Mouse (Mus musculus) left cerebral cortex, adult 8-10 months (tissue): ENCODE data around the gene Qrich2. TPM values are rescaled to one million over a fixed set of nuclear protein-coding genes. Genes with fewer than 3 reads are reported as not detected.
"Not testable (repeated sequence)": the region's sequence is repeated elsewhere in the genome, so short reads cannot be mapped to it uniquely, and the experiment has no call there.

Experiments used
- DNase-seq, 2 experiments: peaks; one replicate each; pipeline ENCODE4 v3.0.0; 2022; ENCODE audit warnings: low spot score in 2 of 2
- total RNA-seq, 4 experiments: library from RNA; stranded (reverse); gene quantifications; 2 replicates each; pipeline ENCODE4 v1.2.4; 2022

Gene Qrich2
- total RNA-seq, 4 experiments from 2014 or later, result not detected

DNA sequence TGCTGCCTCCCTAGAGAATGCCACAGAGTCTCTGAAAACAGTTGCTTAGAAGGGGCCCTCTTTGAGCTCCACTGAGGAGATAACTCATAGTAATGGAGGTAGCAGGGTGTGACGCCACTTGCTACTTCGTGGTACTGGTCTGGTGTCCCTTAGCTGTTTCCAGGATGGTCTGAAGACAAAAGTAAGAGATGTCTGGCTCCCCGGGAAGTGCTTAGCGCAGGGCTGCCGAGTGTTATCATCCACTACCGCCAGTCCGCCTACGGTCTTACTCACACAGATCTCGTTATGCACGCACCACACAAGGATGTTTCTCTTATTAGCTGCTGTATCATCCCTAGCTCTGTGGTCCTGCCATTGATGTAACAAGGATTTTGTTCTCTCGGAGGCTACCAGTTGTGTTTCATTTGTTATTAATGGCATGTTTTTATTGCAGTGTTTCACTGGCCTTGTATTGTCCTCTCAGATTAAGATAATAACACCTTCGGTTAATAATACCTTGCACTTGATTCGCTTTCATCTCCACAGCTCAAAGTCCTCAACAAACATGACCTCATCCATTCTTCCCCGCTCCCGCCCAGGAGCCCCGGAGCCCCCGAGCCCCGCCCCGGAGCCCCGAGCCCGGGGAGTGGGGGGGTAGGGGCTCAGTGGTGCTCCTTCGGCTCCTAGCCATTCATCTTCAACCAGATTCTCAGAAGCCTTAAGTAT is 35.2 kb downstream of the Qrich2 start:
- no peak for DNase-seq

- no peak for DNase-seq
Observed at GRCm38 (mm10) chr11:116429862-116430613, 36.0 kb downstream of the Qrich2 start.

DNA sequence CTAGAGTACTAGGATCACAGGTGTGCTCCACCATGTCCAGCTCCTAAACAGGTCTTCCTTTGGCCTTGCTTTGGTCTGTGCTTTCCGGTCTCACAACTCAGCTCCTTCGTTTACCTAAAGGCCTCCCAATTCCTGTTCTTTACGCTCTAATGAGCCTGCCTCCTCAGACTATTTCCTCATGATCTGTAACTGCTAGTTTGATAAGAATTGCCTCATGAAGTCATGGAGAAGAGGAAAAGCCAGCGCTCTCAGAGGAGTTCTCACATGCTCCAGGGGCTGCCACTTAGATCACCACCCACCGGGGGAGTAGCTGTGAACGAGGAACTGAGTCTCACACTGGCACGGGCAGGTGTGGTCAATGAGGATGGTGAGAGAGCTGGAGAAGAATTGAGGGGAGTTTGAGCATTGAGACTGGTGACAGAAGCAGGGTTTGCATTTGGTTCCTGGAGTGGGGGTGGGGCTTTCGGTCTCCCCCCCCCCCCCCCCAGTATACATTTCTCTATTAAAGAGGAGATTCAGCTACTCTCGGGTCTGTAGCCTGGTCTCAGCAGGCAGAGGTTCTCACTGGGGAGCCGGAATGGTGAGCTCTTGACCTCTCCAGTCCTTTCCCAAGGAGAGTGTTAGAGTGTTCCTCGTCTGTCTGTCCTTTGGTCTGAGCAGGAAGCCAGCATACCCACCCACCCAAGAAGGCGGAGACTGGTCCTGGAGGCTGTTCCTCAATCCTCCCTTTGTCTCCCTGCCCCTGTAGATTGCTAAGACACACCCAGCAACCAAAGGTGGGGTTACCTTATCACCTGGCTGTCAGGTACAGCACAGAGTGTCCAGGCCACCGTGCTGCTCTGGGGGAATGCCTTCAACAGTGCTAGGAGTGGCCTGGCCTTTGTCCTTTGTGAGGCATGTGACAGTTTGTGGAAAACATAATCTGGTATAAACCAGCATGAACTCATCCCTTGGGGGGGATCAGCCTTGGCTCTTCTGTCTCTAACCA is 36.9 kb downstream of the Qrich2 start:
- DNase-seq, result no peak

DNA sequence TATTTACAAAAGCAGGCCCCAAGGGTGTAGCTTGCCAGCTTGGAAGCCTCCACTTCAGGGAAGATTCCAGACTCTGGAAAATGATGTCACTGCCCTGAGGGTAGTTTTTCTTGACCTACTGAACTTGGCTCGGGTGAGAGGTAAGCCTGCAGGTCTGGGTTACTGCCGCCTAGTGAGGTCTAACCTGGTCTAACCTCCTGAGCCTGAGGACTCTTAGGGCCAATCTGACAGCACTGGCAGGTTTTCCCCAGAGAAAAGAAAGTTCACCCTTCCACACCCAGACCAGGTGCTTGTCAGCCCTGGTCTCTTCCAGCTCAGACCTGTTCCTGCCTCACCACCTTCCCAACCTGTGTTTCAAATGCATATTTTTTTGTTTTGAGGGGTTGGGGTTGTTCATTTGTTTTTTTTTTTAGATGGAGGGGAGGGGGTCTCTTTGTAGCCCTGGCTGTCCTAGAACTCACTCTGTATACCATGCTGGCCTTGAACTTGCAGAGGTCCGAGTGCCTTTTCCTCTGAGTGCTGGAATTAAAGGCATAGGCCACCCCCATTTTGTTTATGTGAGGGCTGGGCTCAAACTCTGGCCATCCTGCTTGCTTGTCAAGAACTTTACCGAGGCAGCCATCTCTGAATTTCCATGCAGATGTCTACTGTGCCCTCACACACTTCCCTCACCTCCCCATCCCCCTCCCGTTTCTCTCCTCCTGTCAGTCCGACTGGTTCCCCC is 39.0 kb downstream of the Qrich2 start:
- no peak for DNase-seq

GRCm38 (mm10) chr11:116426328-116426727 is 39.7 kb downstream of the Qrich2 start:
- not testable (repeated sequence) for DNase-seq

- no peak for DNase-seq
Observed at GRCm38 (mm10) chr11:116424621-116425407, 41.2 kb downstream of the Qrich2 start.

- DNase-seq, result no peak
Observed at GRCm38 (mm10) chr11:116423782-116424620, 42.0 kb downstream of the Qrich2 start.

DNA sequence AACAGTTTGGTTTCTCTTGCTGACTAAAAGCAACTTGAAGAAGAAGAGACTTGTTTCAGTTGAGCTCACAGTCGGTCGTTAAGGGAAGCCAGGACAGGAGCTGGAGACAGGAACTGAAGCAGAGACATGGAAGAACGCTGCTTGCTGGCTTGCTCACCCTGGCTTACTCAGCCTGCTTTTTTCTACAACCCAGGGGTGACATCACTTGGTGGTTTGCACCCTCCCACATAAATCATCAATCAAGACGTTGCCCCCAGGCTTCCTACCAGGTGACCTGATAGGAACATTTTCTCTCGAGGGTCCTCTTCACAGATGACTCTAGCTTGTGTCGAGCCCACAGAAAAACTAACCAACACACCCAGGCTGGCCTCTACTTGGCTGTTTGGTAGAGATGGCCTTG is 42.8 kb downstream of the Qrich2 start:
- no peak for DNase-seq

DNA sequence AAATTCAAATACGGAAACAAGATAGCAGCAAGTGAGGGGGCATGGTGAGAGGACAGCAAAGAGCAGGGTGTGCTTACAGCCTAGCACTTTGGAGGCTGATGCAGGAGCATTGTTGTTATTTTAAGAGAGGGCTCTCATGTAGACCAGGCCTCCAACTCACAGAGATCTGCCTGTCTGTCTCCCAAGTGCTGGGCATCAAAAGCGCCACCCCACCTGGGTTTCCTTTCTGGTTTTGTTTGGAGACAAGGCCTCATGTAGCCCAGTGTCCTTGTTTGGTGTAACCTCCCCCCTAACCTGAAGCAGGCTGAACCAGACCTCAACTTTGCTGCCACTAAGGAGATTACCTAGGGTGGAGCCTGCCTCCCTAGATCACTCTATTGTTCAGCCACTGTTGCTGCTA is 43.5 kb downstream of the Qrich2 start:
- no peak for DNase-seq

GRCm38 (mm10) chr11:116421102-116421501 is 44.9 kb downstream of the Qrich2 start:
- no peak for DNase-seq

DNA sequence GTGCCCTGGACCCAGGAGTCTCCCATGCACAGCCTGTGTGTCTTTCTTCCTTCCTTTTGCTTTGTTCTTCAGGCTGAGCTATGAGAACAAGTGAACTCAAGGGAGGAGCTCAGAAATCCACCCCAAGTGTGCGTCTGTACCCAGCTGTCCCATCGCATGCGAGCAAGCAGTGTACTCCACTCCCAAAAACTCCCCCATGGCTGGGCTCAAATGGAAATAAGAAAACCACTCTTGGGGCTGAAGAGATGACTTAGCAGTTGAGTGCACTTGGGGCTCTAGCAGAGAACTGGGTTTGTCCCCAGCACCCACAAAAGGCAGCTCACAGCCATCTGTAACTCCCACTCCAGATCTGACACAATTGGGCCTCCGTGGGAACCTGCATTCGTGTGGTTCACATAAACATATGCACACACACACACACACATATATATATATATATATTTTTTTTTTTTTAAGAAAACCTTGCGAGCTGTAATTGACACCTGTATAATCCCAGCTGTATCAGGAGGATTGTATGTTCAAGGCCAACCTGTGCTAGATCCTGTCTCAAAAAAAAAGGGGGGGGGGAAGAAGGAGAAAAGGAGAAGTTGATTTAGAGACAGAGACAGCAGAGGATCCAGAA is 47.1 kb downstream of the Qrich2 start:
- no peak for DNase-seq

GRCm38 (mm10) chr11:116418194-116418840 is 47.7 kb downstream of the Qrich2 start:
- DNase-seq, result no peak

- no peak for DNase-seq
Observed at GRCm38 (mm10) chr11:116417054-116417453, 49.0 kb downstream of the Qrich2 start.

GRCm38 (mm10) chr11:116416196-116416943 is 49.7 kb downstream of the Qrich2 start:
- DNase-seq, result no peak

DNA sequence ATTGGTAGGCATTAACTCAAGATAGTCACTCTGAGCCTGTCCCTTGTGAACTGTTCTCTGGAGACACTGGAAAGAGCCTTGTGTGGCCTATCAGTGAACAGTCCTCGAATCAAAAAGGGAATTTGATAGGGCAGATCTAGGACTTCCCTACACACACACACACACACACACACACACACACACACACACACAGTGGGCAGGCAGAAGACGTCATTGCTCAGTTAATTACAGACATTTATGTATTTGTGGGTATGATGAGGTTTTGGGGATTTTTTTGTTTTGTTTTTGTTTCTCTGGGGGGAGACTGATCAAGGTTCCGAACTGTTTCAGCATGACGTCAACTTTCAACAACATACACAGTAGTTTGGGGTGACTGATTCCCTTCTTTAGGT is 52.4 kb downstream of the Qrich2 start:
- no peak for DNase-seq

DNA sequence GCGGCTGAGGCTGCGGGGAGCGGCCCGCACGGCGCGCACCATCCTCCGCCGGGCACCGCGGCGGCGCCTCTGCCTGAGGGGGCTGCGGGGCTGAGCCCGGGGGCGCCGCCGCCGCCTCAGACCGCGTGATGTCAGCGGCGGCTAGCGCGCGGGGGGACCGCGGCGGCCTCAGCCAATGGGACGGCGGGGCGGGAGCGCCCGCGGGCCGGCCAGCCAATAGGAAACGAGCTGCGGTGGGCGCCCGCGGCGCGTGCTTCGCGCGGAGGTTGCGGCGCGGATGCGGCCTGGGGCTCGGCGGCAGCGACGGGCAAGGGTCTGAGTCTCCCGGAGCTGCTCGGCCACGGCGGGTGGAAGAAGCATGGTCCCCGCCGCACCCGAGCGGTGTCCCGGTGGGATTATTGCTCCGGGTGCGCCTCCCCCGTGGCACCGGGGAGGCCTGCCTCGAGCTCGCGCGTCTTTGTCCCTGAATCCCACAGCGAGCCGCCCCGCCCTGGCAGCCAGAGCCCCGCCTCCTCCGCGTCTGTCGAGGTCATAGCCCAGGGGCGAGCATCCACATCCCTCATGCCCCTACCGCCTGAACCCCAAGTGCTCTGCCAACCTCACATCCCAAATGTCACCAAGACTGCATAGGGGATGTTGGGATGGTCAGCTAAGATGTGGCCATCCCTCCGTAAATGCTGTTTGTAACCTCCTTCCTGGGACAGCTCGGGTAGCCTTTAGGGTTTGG is 53.0 kb downstream of the Qrich2 start, which contains the start of gene Rnf157:
Gene Rnf157 (minus strand): TSS at position 129 of the 727 bp plus-strand sequence.
- peak; percentile 79 to 82 for DNase-seq
